Mouse (Mus musculus): ENCODE measurements around the gene Tdrkh. TPM values are rescaled to one million over a fixed set of nuclear protein-coding genes. Genes with fewer than 3 reads are reported as not detected.

Gene Tdrkh
- total and polyA plus RNA-seq, 3 experiments, result 0.22 TPM; not detected in 2

DNA sequence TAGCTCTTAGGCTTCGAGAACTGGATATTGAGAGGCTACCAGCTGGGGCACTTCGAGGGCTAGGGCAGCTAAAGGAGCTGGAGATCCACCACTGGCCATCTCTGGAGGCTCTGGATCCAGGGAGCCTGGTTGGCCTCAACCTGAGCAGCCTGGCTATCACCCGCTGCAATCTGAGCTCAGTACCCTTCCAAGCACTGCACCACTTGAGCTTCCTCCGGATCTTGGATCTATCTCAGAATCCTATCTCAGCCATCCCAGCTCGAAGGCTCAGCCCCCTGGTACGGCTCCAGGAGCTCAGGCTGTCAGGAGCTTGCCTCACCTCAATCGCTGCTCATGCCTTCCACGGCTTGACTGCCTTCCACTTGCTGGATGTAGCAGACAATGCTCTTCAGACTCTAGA, 10.6 kb upstream of the Tdrkh start:
- no peak overlapping the region for H3K4me3 ChIP-seq (ENCODE audit: low read depth, low read length)
- no peaks in the 10 kb centered on the region for H3K9me3 ChIP-seq (replicated peaks)
- H3K27me3 ChIP-seq (ENCODE audit: insufficient read depth, low read length), result peaks cover 34% of the 10 kb centered on the region
- no peaks in the 10 kb centered on the region for H3K4me1 ChIP-seq (ENCODE audit: insufficient read depth, low read depth, low read length)
- DNase-seq (ENCODE audit: low spot score) (no peak), ATAC-seq (ENCODE audit: extremely low read depth, insufficient number of reproducible peaks, low FRiP score, poor library complexity, severe bottlenecking) (no peak)
- H3K36me3 ChIP-seq (replicated peaks), result no peaks in the 10 kb centered on the region
- no peak for TF ChIP-seq CTCF (IDR thresholded peaks at IDR 0.05; ENCODE audit: low read depth, low read length)

DNA sequence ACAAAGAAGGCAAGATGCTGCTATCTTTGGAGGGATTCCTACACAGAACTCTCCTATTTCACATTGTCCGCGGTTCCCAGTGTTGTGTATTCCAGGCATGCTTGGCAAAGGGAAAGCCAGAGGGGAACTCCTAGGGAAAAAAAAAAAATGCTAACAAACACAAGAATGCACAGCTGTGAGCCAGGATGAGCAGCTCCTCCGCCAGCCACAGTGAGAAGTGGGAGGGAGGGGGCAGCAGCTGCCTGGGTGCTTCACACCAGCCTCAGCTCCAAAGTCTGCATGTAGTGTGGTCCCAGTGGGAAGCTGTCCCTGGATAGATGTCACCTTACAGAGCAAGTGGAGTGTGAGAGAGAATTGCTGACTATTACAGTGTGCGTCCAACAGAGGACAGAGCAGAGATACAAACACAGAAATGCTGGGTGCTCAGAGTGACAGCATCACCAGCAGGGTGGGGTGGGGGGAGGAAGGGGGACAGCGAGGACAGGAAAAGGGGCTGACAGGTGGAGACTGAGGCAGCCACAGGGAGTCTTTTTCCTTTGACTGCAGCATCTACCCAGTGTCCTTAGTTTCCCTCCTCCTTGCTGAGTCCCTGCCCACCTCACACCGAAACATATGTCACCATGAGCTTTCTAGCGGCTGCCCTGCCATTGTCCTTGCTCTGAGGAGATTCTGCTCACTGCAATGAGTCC, 8.6 kb upstream of the Tdrkh start:
- H3K4me1 ChIP-seq (ENCODE audit: insufficient read depth, low read depth, low read length), result no peaks in the 10 kb centered on the region
- no peak overlapping the region for H3K4me3 ChIP-seq (ENCODE audit: low read depth, low read length)
- H3K9me3 ChIP-seq (replicated peaks), result no peaks in the 10 kb centered on the region
- TF ChIP-seq POLR2AphosphoS5 (IDR thresholded peaks at IDR 0.05; ENCODE audit: insufficient replicate concordance, low read depth, low read length) (no peak), CTCF (IDR thresholded peaks at IDR 0.05; ENCODE audit: low read depth, low read length) (no peak), GATA1 (IDR thresholded peaks at IDR 0.05; ENCODE audit: borderline replicate concordance, low read length) (no peak), TAL1 (conservative IDR thresholded peaks at IDR 0.05; ENCODE audit: low read depth, low read length) (no peak), GATA2 (IDR thresholded peaks at IDR 0.05; ENCODE audit: borderline replicate concordance, low read depth, low read length) (no peak)
- no peaks in the 10 kb centered on the region for H3K36me3 ChIP-seq (replicated peaks)
- ATAC-seq (ENCODE audit: extremely low read depth, insufficient number of reproducible peaks, low FRiP score, poor library complexity, severe bottlenecking) (no peak), DNase-seq (ENCODE audit: low spot score) (no peak)
- H3K27me3 ChIP-seq (ENCODE audit: insufficient read depth, low read length), result peaks cover 34% of the 10 kb centered on the region

DNA sequence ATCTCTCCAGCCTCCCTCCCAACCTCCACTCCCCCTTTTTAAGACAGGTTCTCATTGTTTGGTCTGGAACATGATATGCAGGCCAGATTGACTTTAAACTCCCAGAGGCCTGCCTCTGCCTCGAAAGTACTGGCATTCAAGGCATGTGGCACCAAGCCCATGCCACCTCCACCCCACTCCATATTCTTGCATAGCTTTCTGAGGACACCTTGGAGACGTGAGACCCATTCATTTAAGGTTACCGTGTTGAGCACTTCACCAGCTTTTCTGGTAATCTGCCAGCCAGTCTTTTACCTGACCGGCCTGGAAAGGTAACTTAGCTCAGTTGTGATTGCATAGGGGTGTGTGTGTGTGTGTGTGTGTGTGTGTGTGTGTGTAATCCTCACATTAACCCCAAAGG, 7.5 kb upstream of the Tdrkh start:
- Histone ChIP-seq H3K27me3 (ENCODE audit: insufficient read depth, low read length) (peaks cover 31% of the 10 kb centered on the region), H3K4me1 (ENCODE audit: insufficient read depth, low read depth, low read length) (no peaks in the 10 kb centered on the region), H3K4me3 (ENCODE audit: low read depth, low read length) (no peak overlapping the region), H3K9me3 (replicated peaks) (no peaks in the 10 kb centered on the region), H3K36me3 (replicated peaks) (no peaks in the 10 kb centered on the region)
- DNase-seq (ENCODE audit: low spot score), result no peak
- TF ChIP-seq CTCF (IDR thresholded peaks at IDR 0.05; ENCODE audit: low read depth, low read length) (no peak), GATA1 (IDR thresholded peaks at IDR 0.05; ENCODE audit: borderline replicate concordance, low read length) (no peak), TAL1 (conservative IDR thresholded peaks at IDR 0.05; ENCODE audit: low read depth, low read length) (no peak), POLR2AphosphoS5 (IDR thresholded peaks at IDR 0.05; ENCODE audit: insufficient replicate concordance, low read depth, low read length) (no peak), GATA2 (IDR thresholded peaks at IDR 0.05; ENCODE audit: borderline replicate concordance, low read depth, low read length) (no peak)
- ATAC-seq (ENCODE audit: extremely low read depth, insufficient number of reproducible peaks, low FRiP score, poor library complexity, severe bottlenecking), result no peak

DNA sequence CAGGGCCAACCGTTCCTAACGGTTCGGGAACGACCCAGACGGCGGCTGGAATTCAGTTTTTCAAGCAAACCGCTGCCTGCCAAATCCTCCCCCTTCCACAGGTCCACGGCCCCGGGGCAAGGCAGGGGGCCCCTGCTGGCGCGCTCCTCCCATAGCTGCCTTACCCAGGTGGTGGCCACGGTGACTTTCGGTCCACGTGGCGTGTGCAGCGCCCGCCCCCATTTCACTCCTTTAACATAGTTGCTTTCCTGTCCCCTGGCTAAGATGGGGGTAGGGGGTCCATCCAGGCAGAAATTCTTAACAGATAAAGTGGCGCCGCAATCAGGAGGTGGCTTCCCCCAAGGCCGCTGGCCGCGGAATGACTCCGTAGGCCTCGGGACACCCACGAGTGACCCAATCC, 543 bp upstream of the Tdrkh start:
- H3K27me3 ChIP-seq (ENCODE audit: insufficient read depth, low read length), result peaks cover 7% of the 10 kb centered on the region
- no peaks in the 10 kb centered on the region for H3K9me3 ChIP-seq (replicated peaks)
- DNase-seq (ENCODE audit: low spot score), result no peak
- no peak for TF ChIP-seq GATA1 (IDR thresholded peaks at IDR 0.05; ENCODE audit: borderline replicate concordance, low read length)
- TF ChIP-seq POLR2AphosphoS5 (IDR thresholded peaks at IDR 0.05; ENCODE audit: insufficient replicate concordance, low read depth, low read length), result no peak
- no peak for TF ChIP-seq TAL1 (conservative IDR thresholded peaks at IDR 0.05; ENCODE audit: low read depth, low read length)
- no peak for TF ChIP-seq CTCF (IDR thresholded peaks at IDR 0.05; ENCODE audit: low read depth, low read length)
- TF ChIP-seq GATA2 (IDR thresholded peaks at IDR 0.05; ENCODE audit: borderline replicate concordance, low read depth, low read length), result no peak
- ATAC-seq (ENCODE audit: extremely low read depth, insufficient number of reproducible peaks, low FRiP score, poor library complexity, severe bottlenecking), result no peak
- H3K36me3 ChIP-seq (replicated peaks), result no peaks in the 10 kb centered on the region
- no peaks in the 10 kb centered on the region for H3K4me1 ChIP-seq (ENCODE audit: insufficient read depth, low read depth, low read length)
- H3K4me3 ChIP-seq (ENCODE audit: low read depth, low read length), result no peak overlapping the region

DNA sequence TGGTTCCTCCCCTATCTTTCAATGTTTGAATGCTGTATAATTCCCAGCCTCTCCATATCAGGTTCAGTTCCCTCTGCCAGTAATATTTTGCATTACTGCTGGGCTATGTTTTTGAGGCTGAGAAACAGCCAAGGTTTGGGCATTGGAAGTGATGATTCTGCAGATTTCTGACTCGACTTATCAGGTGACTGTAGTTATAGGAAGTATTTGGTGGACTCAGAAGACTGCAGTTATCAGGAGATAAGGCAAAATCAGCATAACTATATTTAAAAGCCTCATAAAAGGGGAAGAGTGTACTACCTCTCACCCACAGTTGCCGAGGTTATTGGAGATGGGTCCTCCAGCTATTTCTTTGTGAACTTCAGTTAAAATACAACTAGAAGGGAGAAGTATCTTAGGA, 17.9 kb downstream of the Tdrkh start:
- Histone ChIP-seq H3K27me3 (ENCODE audit: insufficient read depth, low read length) (peaks cover 20% of the 10 kb centered on the region), H3K4me1 (ENCODE audit: insufficient read depth, low read depth, low read length) (peaks cover 17% of the 10 kb centered on the region), H3K9me3 (replicated peaks) (no peaks in the 10 kb centered on the region), H3K4me3 (ENCODE audit: low read depth, low read length) (no peak overlapping the region), H3K36me3 (replicated peaks) (no peaks in the 10 kb centered on the region)
- DNase-seq (ENCODE audit: low spot score), result peak; percentile 19
- ATAC-seq (ENCODE audit: extremely low read depth, insufficient number of reproducible peaks, low FRiP score, poor library complexity, severe bottlenecking), result peak; percentile 71
- no peak for TF ChIP-seq POLR2AphosphoS5 (IDR thresholded peaks at IDR 0.05; ENCODE audit: insufficient replicate concordance, low read depth, low read length)
- TF ChIP-seq GATA2 (IDR thresholded peaks at IDR 0.05; ENCODE audit: borderline replicate concordance, low read depth, low read length), result no peak
- no peak for TF ChIP-seq GATA1 (IDR thresholded peaks at IDR 0.05; ENCODE audit: borderline replicate concordance, low read length)
- TF ChIP-seq TAL1 (conservative IDR thresholded peaks at IDR 0.05; ENCODE audit: low read depth, low read length), result no peak
- TF ChIP-seq CTCF (IDR thresholded peaks at IDR 0.05; ENCODE audit: low read depth, low read length), result no peak

DNA sequence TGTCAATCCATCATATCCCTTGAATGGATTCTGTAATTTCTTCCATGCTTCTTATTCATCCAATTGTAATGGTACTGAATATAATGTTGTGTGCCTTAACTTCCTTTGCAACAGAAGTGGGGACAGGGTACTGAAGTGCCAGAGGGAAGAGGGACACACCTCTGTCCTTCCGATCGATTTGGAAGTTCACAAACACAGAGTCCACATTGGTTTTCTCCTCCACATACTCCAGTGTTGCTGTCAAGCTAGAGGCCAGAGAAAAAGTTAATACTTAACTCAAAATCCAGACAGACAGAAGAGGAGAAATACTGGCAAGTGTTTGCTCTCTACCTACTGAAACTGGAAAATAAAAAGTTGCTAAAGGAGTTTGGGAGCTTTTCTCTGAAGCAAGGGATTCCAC, 21.2 kb downstream of the Tdrkh start:
- ATAC-seq (ENCODE audit: extremely low read depth, insufficient number of reproducible peaks, low FRiP score, poor library complexity, severe bottlenecking), result no peak
- H3K4me1 ChIP-seq (ENCODE audit: insufficient read depth, low read depth, low read length), result peaks cover 17% of the 10 kb centered on the region
- H3K4me3 ChIP-seq (ENCODE audit: low read depth, low read length), result no peak overlapping the region
- TF ChIP-seq TAL1 (conservative IDR thresholded peaks at IDR 0.05; ENCODE audit: low read depth, low read length) (no peak), GATA1 (IDR thresholded peaks at IDR 0.05; ENCODE audit: borderline replicate concordance, low read length) (no peak), CTCF (IDR thresholded peaks at IDR 0.05; ENCODE audit: low read depth, low read length) (no peak), POLR2AphosphoS5 (IDR thresholded peaks at IDR 0.05; ENCODE audit: insufficient replicate concordance, low read depth, low read length) (no peak), GATA2 (IDR thresholded peaks at IDR 0.05; ENCODE audit: borderline replicate concordance, low read depth, low read length) (no peak)
- DNase-seq (ENCODE audit: low spot score), result no peak
- H3K9me3 ChIP-seq (replicated peaks), result no peaks in the 10 kb centered on the region
- H3K27me3 ChIP-seq (ENCODE audit: insufficient read depth, low read length), result peaks cover 37% of the 10 kb centered on the region
- no peaks in the 10 kb centered on the region for H3K36me3 ChIP-seq (replicated peaks)
